Comparison of ENCODE assay signal across 12 mouse cellular contexts in the genomic region with DNA sequence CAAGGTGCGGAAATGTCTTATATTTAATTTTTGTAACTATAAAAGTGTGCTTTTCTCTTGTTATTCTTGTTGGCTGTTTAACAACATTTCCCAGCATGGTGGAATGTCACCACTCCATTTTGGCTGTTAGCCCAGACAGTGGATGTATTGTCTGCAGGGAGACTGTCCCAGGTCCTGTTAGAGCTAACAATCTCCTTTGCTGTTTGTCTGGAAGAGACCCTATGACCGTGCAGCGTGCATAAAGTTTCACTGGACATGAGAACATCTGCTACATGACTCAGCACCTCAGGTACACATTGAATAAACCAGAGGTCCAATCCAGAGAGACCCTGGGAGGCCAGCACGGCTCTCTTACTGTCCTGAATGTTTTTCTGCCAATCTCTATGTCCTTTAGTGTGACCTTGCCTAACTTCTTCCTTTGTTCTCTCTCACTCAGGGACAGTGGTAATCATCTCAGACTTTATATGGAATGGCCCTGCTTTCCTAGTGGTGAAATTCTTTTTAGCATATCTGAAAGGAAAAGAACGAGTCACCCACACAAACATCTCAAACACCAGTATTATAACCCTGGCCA.
A peak's percentile ranks its signal among the peaks of the same experiment; 100 is the strongest.
DNase-seq lines count a peak whose midpoint lies in the region; ATAC-seq lines count a peak whose summit lies in the region.
"Had no signal": no experiment of that assay in that cellular context is flagged by ENCODE, and none has a peak within 500 bp of the region (broad histone marks: within the 10 kb centered on the region; RNA-seq: fewer than 3 reads in every experiment).

No protein-coding gene starts in this region.

- H3K9me3 ChIP-seq in kidney, embryonic 16.5 days (ENCODE audit: low read length) = no peaks in the 10 kb centered on the region
- no peaks in the 10 kb centered on the region for H3K9me3 ChIP-seq in heart, embryonic 14.5 days (ENCODE audit: control insufficient read depth, low read length)
- H3K9me3 ChIP-seq: intestine, embryonic 15.5 days had no signal

- no peak overlapping the region for H3K9ac ChIP-seq in kidney, embryonic 16.5 days (replicated peaks; ENCODE audit: low read length)
- no peak overlapping the region for H3K9ac ChIP-seq in heart, embryonic 14.5 days (ENCODE audit: low read length)
- H3K9ac ChIP-seq: intestine, embryonic 15.5 days had no signal

- no peaks in the 10 kb centered on the region for H3K4me1 ChIP-seq in kidney, embryonic 16.5 days (ENCODE audit: insufficient read depth, low read length)
- peaks cover 15 to 21% of the 10 kb centered on the region in 2 experiments for H3K4me1 ChIP-seq in heart, embryonic 14.5 days (ENCODE audit: control insufficient read depth in 2 of 2, insufficient read depth in 2 of 2, low read length in 2 of 2)
- H3K4me1 ChIP-seq: intestine, embryonic 15.5 days; megakaryocyte, embryonic 14.5 days had no signal

- no peak for ATAC-seq in kidney, embryonic 16.5 days (ENCODE audit: low FRiP score, low TSS enrichment)
- peak; percentile 61 for ATAC-seq in heart, embryonic 14.5 days (ENCODE audit: insufficient number of reproducible peaks, insufficient read depth, low FRiP score, low read depth)
- ATAC-seq: intestine, embryonic 15.5 days had no signal

- H3K36me3 ChIP-seq in kidney, embryonic 16.5 days (ENCODE audit: insufficient read depth, low read length) = no peaks in the 10 kb centered on the region
- no peaks in the 10 kb centered on the region for H3K36me3 ChIP-seq in heart, embryonic 14.5 days (ENCODE audit: control insufficient read depth, insufficient read depth, low read length)
- H3K36me3 ChIP-seq: intestine, embryonic 15.5 days had no signal

- 62% methylated on average over 5 of the region's 5 CpGs for WGBS in kidney, embryonic 16.5 days
- WGBS in heart, embryonic 14.5 days = 20% methylated on average over 5 of the region's 5 CpGs

- H3K4me3 ChIP-seq in kidney, embryonic 16.5 days (ENCODE audit: low read length) = no peak overlapping the region
- H3K4me3 ChIP-seq in heart, embryonic 14.5 days (ENCODE audit: control insufficient read depth in 1 of 2, insufficient read depth in 1 of 2, low read depth in 1 of 2, low read length in 2 of 2) = no peak overlapping the region
- H3K4me3 ChIP-seq: intestine, embryonic 15.5 days; megakaryocyte, embryonic 14.5 days had no signal

- no peak overlapping the region for H3K4me2 ChIP-seq in kidney, embryonic 16.5 days (replicated peaks; ENCODE audit: low read depth, low read length)
- H3K4me2 ChIP-seq in heart, embryonic 14.5 days (ENCODE audit: low read length) = 0 out of 2 replicates have a peak overlapping the region, but pooled peaks have one; percentile 0
- H3K4me2 ChIP-seq: intestine, embryonic 15.5 days had no signal

- H3K27me3 ChIP-seq in kidney, embryonic 16.5 days (ENCODE audit: insufficient read depth, low read length) = 0 out of 2 replicates have a peak, but pooled peaks cover 4% of the 10 kb centered on the region
- no peaks in the 10 kb centered on the region for H3K27me3 ChIP-seq in heart, embryonic 14.5 days (ENCODE audit: control insufficient read depth, insufficient read depth, low read length)
- H3K27me3 ChIP-seq: intestine, embryonic 15.5 days; megakaryocyte, embryonic 14.5 days had no signal

- DNase-seq in cerebellum, adult 18-20 months = peak; percentile 13 to 27
- no peak for DNase-seq in cerebellum, postnatal 4 days (ENCODE audit: low spot score in 2 of 2)
- peak; percentile 24 for DNase-seq in kidney, postnatal 14 days
- peak; percentile 19 to 23 for DNase-seq in adrenal gland, postnatal 36 days
- DNase-seq in urinary bladder, postnatal 25 days (ENCODE audit: low spot score) = no peak
- no peak for DNase-seq in left cerebral cortex, adult 18-20 months (ENCODE audit: low spot score in 2 of 2)
- DNase-seq: liver; thymus, adult 18-20 months had no signal

- no peak overlapping the region for H3K27ac ChIP-seq in kidney, embryonic 16.5 days (ENCODE audit: low read length)
- H3K27ac ChIP-seq in heart, embryonic 14.5 days (replicated peaks in 1 of 2; ENCODE audit: control insufficient read depth in 1 of 2, insufficient read depth in 1 of 2, low read depth in 2 of 2, low read length in 2 of 2) = peak overlapping the region; percentile 76 to 80
- H3K27ac ChIP-seq: intestine, embryonic 15.5 days had no signal

Comparison
In these comparisons a context has a peak if more than half of its experiments do, and no peak if none do; other contexts are left out.
1. DNase-seq: peak in cerebellum, adult 18-20 months (2 of 2), kidney, postnatal 14 days (single experiment) and adrenal gland, postnatal 36 days (2 of 2); none in cerebellum, postnatal 4 days (0 of 2), urinary bladder, postnatal 25 days (single experiment) and left cerebral cortex, adult 18-20 months (0 of 2).